Mouse (Mus musculus): ENCODE data around the gene Dhx8.
A peak's percentile ranks its signal among the peaks of the same experiment; 100 is the strongest.

The Dhx8 gene

GRCm38 (mm10) chr11:101732518-101733440 lies at the start of gene Dhx8:
TSS of gene Dhx8 (plus strand) at chr11:101732919.
- DNase-seq (ENCODE audit: low spot score) = peak; percentile 98

- DNase-seq (ENCODE audit: low spot score) = peak; percentile 76
Measured at GRCm38 (mm10) chr11:101687351-101688301, 45.1 kb upstream of the Dhx8 start.

- no peak for DNase-seq (ENCODE audit: low spot score)
Measured at GRCm38 (mm10) chr11:101689701-101690113, 43.0 kb upstream of the Dhx8 start.

- DNase-seq (ENCODE audit: low spot score) = no peak
Measured at GRCm38 (mm10) chr11:101690326-101690725, 42.4 kb upstream of the Dhx8 start.

- DNase-seq (ENCODE audit: low spot score) = peak; percentile 63
Measured at GRCm38 (mm10) chr11:101695906-101696661, 36.6 kb upstream of the Dhx8 start.

GRCm38 (mm10) chr11:101697156-101697861 lies 35.4 kb upstream of the Dhx8 start:
- no peak for DNase-seq (ENCODE audit: low spot score)

- DNase-seq (ENCODE audit: low spot score) = no peak
Measured at GRCm38 (mm10) chr11:101698114-101698513, 34.6 kb upstream of the Dhx8 start.

- DNase-seq (ENCODE audit: low spot score) = no peak
Measured at GRCm38 (mm10) chr11:101699556-101699955, 33.2 kb upstream of the Dhx8 start.

GRCm38 (mm10) chr11:101699991-101700390 lies 32.7 kb upstream of the Dhx8 start:
- DNase-seq (ENCODE audit: low spot score) = no peak

GRCm38 (mm10) chr11:101700446-101700845 lies 32.3 kb upstream of the Dhx8 start:
- DNase-seq (ENCODE audit: low spot score) = peak; percentile 91

- no peak for DNase-seq (ENCODE audit: low spot score)
Measured at GRCm38 (mm10) chr11:101704081-101704480, 28.6 kb upstream of the Dhx8 start.

- no peak for DNase-seq (ENCODE audit: low spot score)
Measured at GRCm38 (mm10) chr11:101706764-101707448, 25.8 kb upstream of the Dhx8 start.

- no peak for DNase-seq (ENCODE audit: low spot score)
Measured at GRCm38 (mm10) chr11:101708482-101708881, 24.2 kb upstream of the Dhx8 start.

- DNase-seq (ENCODE audit: low spot score) = no peak
Measured at GRCm38 (mm10) chr11:101712811-101713210, 19.9 kb upstream of the Dhx8 start.

- DNase-seq (ENCODE audit: low spot score) = no peak
Measured at GRCm38 (mm10) chr11:101714012-101714411, 18.7 kb upstream of the Dhx8 start.

GRCm38 (mm10) chr11:101718324-101718723 lies 14.4 kb upstream of the Dhx8 start:
- no peak for DNase-seq (ENCODE audit: low spot score)

GRCm38 (mm10) chr11:101719986-101720520 lies 12.7 kb upstream of the Dhx8 start:
- DNase-seq (ENCODE audit: low spot score) = no peak

GRCm38 (mm10) chr11:101725043-101725442 lies 7.7 kb upstream of the Dhx8 start:
- no peak for DNase-seq (ENCODE audit: low spot score)

- no peak for DNase-seq (ENCODE audit: low spot score)
Measured at GRCm38 (mm10) chr11:101726765-101727164, 6.0 kb upstream of the Dhx8 start.

GRCm38 (mm10) chr11:101729308-101729707 lies 3.4 kb upstream of the Dhx8 start:
- no peak for DNase-seq (ENCODE audit: low spot score)
